ENCODE assay signal across 18 mouse cellular contexts in genomic region chr7:75413903-75414302, GRCm38 (mm10). TPM values are rescaled to one million over a fixed set of nuclear protein-coding genes. Genes with fewer than 3 reads are reported as not detected.
DNase-seq lines count a peak whose midpoint lies in the region; ATAC-seq and TF ChIP-seq lines count a peak whose summit lies in the region.
"Had no signal": no experiment of that assay in that cellular context is flagged by ENCODE, and none has a peak within 500 bp of the region (broad histone marks: within the 10 kb centered on the region; RNA-seq: fewer than 3 reads in every experiment).

No protein-coding gene starts in this region.

- no peak overlapping the region for H3K4me2 ChIP-seq in liver, postnatal 0 days (ENCODE audit: low read depth, low read length)
- no peak overlapping the region for H3K4me2 ChIP-seq in intestine, embryonic 16.5 days (ENCODE audit: low read depth, low read length)
- H3K4me2 ChIP-seq: embryonic facial prominence, embryonic 12.5 days; limb, embryonic 15.5 days; lung, embryonic 15.5 days had no signal

- H3K9me3 ChIP-seq in liver, postnatal 0 days (ENCODE audit: low read length), result no peaks in the 10 kb centered on the region
- H3K9me3 ChIP-seq in intestine, embryonic 16.5 days (ENCODE audit: control insufficient read depth, low read length), result no peaks in the 10 kb centered on the region
- H3K9me3 ChIP-seq: embryonic facial prominence, embryonic 12.5 days; limb, embryonic 15.5 days; lung, embryonic 15.5 days had no signal

- no peak overlapping the region for H3K9ac ChIP-seq in liver, postnatal 0 days (replicated peaks)
- no peak overlapping the region for H3K9ac ChIP-seq in intestine, embryonic 16.5 days (ENCODE audit: low read depth, low read length)
- H3K9ac ChIP-seq: embryonic facial prominence, embryonic 12.5 days; limb, embryonic 15.5 days; lung, embryonic 15.5 days had no signal

- H3K36me3 ChIP-seq in liver, postnatal 0 days (replicated peaks; ENCODE audit: insufficient read depth, low read length), result no peaks in the 10 kb centered on the region
- H3K36me3 ChIP-seq in intestine, embryonic 16.5 days (ENCODE audit: control insufficient read depth, insufficient read depth, low read length), result no peaks in the 10 kb centered on the region
- no peaks in the 10 kb centered on the region for H3K36me3 ChIP-seq in splenic B cell, adult 2 months (ENCODE audit: control insufficient read depth, insufficient read depth, low read length, poor library complexity, severe bottlenecking)
- H3K36me3 ChIP-seq: embryonic facial prominence, embryonic 12.5 days; limb, embryonic 15.5 days; lung, embryonic 15.5 days had no signal

- ATAC-seq in liver, postnatal 0 days, result no peak
- ATAC-seq in intestine, embryonic 16.5 days, result no peak
- ATAC-seq: activated CD4-positive, CD25-positive, alpha-beta regulatory T cell, adult 4 months; hindbrain, embryonic 16.5 days had no signal

- H3K4me3 ChIP-seq in liver, postnatal 0 days (ENCODE audit: low read depth, low read length), result no peak overlapping the region
- no peak overlapping the region for H3K4me3 ChIP-seq in intestine, embryonic 16.5 days (ENCODE audit: low read length)
- H3K4me3 ChIP-seq: embryonic facial prominence, embryonic 12.5 days; heart, adult 2 months; layer of hippocampus, adult 2 months; limb, embryonic 15.5 days; lung, embryonic 15.5 days had no signal

- H3K27me3 ChIP-seq in liver, postnatal 0 days (ENCODE audit: insufficient read depth, low read length), result no peaks in the 10 kb centered on the region
- H3K27me3 ChIP-seq in intestine, embryonic 16.5 days (replicated peaks; ENCODE audit: control insufficient read depth, insufficient read depth, low read length), result no peaks in the 10 kb centered on the region
- no peaks in the 10 kb centered on the region for H3K27me3 ChIP-seq in splenic B cell, adult 2 months (ENCODE audit: control insufficient read depth, insufficient read depth, low read length, poor library complexity, severe bottlenecking)
- H3K27me3 ChIP-seq: embryonic facial prominence, embryonic 12.5 days; limb, embryonic 15.5 days; lung, embryonic 15.5 days had no signal

- no peak for TF ChIP-seq EP300 in liver, postnatal 0 days (IDR thresholded peaks at IDR 0.05; ENCODE audit: low read depth)

- DNase-seq in liver, result peak; percentile 10
- no peak for DNase-seq in liver, postnatal 0 days
- peak; percentile 5 for DNase-seq in R1 (ENCODE audit: low read depth, low spot score)
- peak; percentile 77 for DNase-seq in splenic B cell, adult 2 months (ENCODE audit: low read depth, low spot score)
- DNase-seq in gastrocnemius, adult 8-10 months (ENCODE audit: low spot score in 2 of 2), result no peak
- no peak for DNase-seq in c-Kit-positive CD71-positive TER-119-positive erythroid progenitor cells, embryonic 14.5 days (ENCODE audit: low spot score)
- DNase-seq: adrenal gland, postnatal 25 days; cerebellum, postnatal 25 days; heart, adult 2 months; heart, postnatal 10 days; kidney, adult 9 months had no signal

- 56% methylated on average over 6 of the region's 6 CpGs for WGBS in liver, postnatal 0 days (ENCODE audit: insufficient replicate concordance)
- 68% methylated on average over 6 of the region's 6 CpGs for WGBS in intestine, embryonic 16.5 days

- no peak overlapping the region for H3K27ac ChIP-seq in liver, postnatal 0 days (ENCODE audit: low read depth)
- H3K27ac ChIP-seq in intestine, embryonic 16.5 days (ENCODE audit: low read length), result peak overlapping the region; percentile 70
- H3K27ac ChIP-seq: embryonic facial prominence, embryonic 12.5 days; heart, adult 2 months; layer of hippocampus, adult 2 months; limb, embryonic 15.5 days; lung, embryonic 15.5 days had no signal

- peaks cover 11% of the 10 kb centered on the region for H3K4me1 ChIP-seq in liver, postnatal 0 days (ENCODE audit: insufficient read depth)
- H3K4me1 ChIP-seq in intestine, embryonic 16.5 days (ENCODE audit: control insufficient read depth, insufficient read depth, low read length), result peaks cover 7% of the 10 kb centered on the region; the same call in 1 of the 2 replicates
- H3K4me1 ChIP-seq: embryonic facial prominence, embryonic 12.5 days; limb, embryonic 15.5 days had no signal

- no peak for TF ChIP-seq CTCF in liver, postnatal 0 days (IDR thresholded peaks at IDR 0.05; ENCODE audit: low read depth)

RNA-seq across cellular contexts. Expression of gene Akap13, which starts 41.4 kb away (rescaled TPM):
- polyA plus RNA-seq in liver, postnatal 0 days (2015; fragmentation: Nextera tagmentation; extraction: Ambion mirVana), result 21.2 and 25.7 TPM in 2 replicates
- polyA plus RNA-seq in intestine, embryonic 16.5 days (2015; fragmentation: Nextera tagmentation; extraction: Ambion mirVana), result 22.1 and 24.9 TPM in 2 replicates
- total RNA-seq in gastrocnemius, adult 8-10 months (2022), result 10 to 100 TPM; 53.9 to 74.5 (median 64.0) TPM

Comparison
In these comparisons a context has a peak if more than half of its experiments do, and no peak if none do; other contexts are left out.
1. DNase-seq: peak in liver (single experiment), R1 (single experiment) and splenic B cell, adult 2 months (single experiment); none in liver, postnatal 0 days (single experiment), gastrocnemius, adult 8-10 months (0 of 2) and c-Kit-positive CD71-positive TER-119-positive erythroid progenitor cells, embryonic 14.5 days (single experiment).